Mouse (Mus musculus): ENCODE data around the gene Skint5. TPM values are rescaled to one million over a fixed set of nuclear protein-coding genes. Genes with fewer than 3 reads are reported as not detected.
"Not testable (repeated sequence)": the region's sequence is repeated elsewhere in the genome, so short reads cannot be mapped to it uniquely, and the experiment has no call there.

Gene Skint5
- polyA plus RNA-seq (2014; fragmentation: Nextera tagmentation; extraction: Ambion mirVana) = not detected in 2 replicates

DNA sequence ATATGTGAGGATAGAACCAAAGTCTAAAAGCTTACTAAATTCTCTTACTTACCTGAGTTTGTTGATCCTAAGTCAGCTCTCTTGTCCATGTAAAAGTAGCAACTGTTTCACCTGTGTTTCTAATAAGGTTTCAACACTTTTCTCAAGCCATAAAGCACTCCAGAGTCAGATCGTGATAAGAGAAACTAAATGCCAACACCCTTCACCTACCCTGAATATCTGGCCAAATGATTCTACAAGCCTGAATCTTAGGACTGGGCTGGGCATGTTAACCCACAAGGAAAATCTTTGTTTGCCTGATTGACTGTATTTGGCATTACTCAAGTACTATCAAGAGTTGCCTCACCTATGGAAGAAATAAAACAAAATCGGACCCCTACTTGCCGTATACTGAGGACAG lies at the start of gene Skint5:
Skint5 (minus strand) TSS at position 101 of the 400 bp plus-strand sequence.
- WGBS = 93% methylated on average over 3 of the region's 3 CpGs
- Histone ChIP-seq H3K27ac (ENCODE audit: low read depth, low read length) (no peak within 1 kb of the TSS), H3K36me3 (ENCODE audit: control insufficient read depth, insufficient read depth, low read length) (no peaks in the 10 kb centered on the region)

DNA sequence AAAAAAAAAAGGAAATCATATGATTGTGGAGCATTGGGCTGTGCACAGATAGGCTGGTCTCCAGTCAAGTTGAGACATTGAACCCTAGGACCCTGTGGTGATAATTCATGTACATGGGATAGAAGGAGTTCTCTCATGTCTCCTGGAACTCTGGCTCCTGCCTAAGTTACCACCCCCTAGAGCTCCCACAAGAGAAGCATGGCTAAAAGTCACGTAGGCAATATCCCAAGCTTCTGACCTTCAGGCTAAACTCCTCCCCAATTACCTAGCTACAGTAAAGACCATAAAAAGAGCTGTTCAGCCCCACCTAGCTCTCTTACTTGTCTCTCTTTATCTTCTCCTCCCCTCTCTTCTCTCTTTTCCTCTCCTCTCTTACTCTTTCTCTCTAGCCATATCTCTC lies 42.0 kb downstream of the Skint5 start:
- no peak overlapping the region for H3K9ac ChIP-seq (replicated peaks; ENCODE audit: low read depth, low read length)
- 56% methylated on average over 1 of the region's 1 CpGs for WGBS
- H3K27me3 ChIP-seq (ENCODE audit: control insufficient read depth, insufficient read depth, low read length) = no peaks in the 10 kb centered on the region
- H3K4me2 ChIP-seq (ENCODE audit: low read depth, low read length) = no peak overlapping the region
- no peak for ATAC-seq (ENCODE audit: low read depth)
- H3K9me3 ChIP-seq (ENCODE audit: control insufficient read depth, low read length) = 0 out of 2 replicates have a peak, but pooled peaks cover 4% of the 10 kb centered on the region
- H3K27ac ChIP-seq (ENCODE audit: low read depth, low read length) = no peak overlapping the region
- no peak overlapping the region for H3K4me3 ChIP-seq (ENCODE audit: low read depth, low read length)
- H3K36me3 ChIP-seq (ENCODE audit: control insufficient read depth, insufficient read depth, low read length) = no peaks in the 10 kb centered on the region
- no peaks in the 10 kb centered on the region for H3K4me1 ChIP-seq (ENCODE audit: control insufficient read depth, insufficient read depth, low read length)

More for the DNA sequence above, at the start of gene Skint5:
- no peaks in the 10 kb centered on the region for H3K4me1 ChIP-seq (ENCODE audit: control insufficient read depth, insufficient read depth, low read length)
- no peak within 1 kb of the TSS for H3K4me2 ChIP-seq (ENCODE audit: low read depth, low read length)
- ATAC-seq (ENCODE audit: low read depth) = no peak
- H3K27me3 ChIP-seq (ENCODE audit: control insufficient read depth, insufficient read depth, low read length) = no peaks in the 10 kb centered on the region
- H3K9ac ChIP-seq (replicated peaks; ENCODE audit: low read depth, low read length) = no peak within 1 kb of the TSS
- H3K9me3 ChIP-seq (ENCODE audit: control insufficient read depth, low read length) = no peaks in the 10 kb centered on the region
- H3K4me3 ChIP-seq (ENCODE audit: low read depth, low read length) = no peak within 1 kb of the TSS

DNA sequence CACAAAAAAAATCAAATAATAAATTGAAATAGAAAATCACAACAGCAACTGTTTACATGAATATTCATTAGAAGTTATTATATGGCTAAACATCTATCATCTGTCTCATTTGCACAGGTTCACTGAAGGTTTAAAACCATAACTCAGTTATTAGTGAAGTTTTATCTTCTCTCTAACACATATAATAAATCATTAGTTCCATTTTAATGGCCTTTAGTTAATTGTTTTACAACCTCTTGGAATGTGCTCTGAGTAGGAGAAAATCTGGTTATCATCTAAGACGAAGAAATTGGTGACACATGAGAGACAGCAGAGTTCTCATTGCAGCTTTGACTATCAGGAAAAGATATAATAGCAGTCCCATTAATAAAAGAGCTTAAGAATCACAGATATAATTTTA lies 235.1 kb downstream of the Skint5 start:
- Histone ChIP-seq H3K4me2 (ENCODE audit: low read depth, low read length) (no peak overlapping the region), H3K4me3 (ENCODE audit: low read depth, low read length) (no peak overlapping the region), H3K9ac (replicated peaks; ENCODE audit: low read depth, low read length) (no peak overlapping the region), H3K9me3 (ENCODE audit: control insufficient read depth, low read length) (no peaks in the 10 kb centered on the region; the same call in 1 of the 2 replicates), H3K27me3 (ENCODE audit: control insufficient read depth, insufficient read depth, low read length) (no peaks in the 10 kb centered on the region), H3K4me1 (ENCODE audit: control insufficient read depth, insufficient read depth, low read length) (no peaks in the 10 kb centered on the region), H3K27ac (ENCODE audit: low read depth, low read length) (no peak overlapping the region), H3K36me3 (ENCODE audit: control insufficient read depth, insufficient read depth, low read length) (no peaks in the 10 kb centered on the region)
- whole genome bisulfite sequencing = 75% methylated on average over 1 of the region's 1 CpGs
- ATAC-seq (ENCODE audit: low read depth) = no peak

DNA sequence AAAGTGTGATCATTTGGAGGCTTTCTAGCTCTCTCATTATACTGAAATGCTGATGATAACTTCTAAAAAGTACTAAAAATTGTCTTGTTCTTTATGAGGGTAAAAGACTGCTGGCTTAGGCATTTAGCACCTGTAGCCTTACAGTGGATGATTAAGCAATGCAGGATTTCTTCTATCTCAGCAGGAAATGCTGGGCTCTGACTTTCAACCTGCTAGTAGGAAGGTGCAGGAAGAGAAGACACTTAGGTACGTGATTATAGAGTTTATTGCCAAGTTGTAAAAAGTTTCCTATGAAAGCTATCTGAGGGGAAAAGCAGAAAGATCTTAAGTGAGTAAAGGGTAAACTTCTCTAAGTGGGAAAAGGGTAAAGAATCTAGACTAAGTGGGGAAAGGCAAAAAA lies 235.6 kb downstream of the Skint5 start:
- H3K9me3 ChIP-seq (ENCODE audit: control insufficient read depth, low read length) = no peaks in the 10 kb centered on the region; the same call in 1 of the 2 replicates
- H3K4me1 ChIP-seq (ENCODE audit: control insufficient read depth, insufficient read depth, low read length) = no peaks in the 10 kb centered on the region
- H3K4me3 ChIP-seq (ENCODE audit: low read depth, low read length) = no peak overlapping the region
- no peaks in the 10 kb centered on the region for H3K36me3 ChIP-seq (ENCODE audit: control insufficient read depth, insufficient read depth, low read length)
- ATAC-seq (ENCODE audit: low read depth) = no peak
- H3K27ac ChIP-seq (ENCODE audit: low read depth, low read length) = no peak overlapping the region
- H3K4me2 ChIP-seq (ENCODE audit: low read depth, low read length) = no peak overlapping the region
- no peaks in the 10 kb centered on the region for H3K27me3 ChIP-seq (ENCODE audit: control insufficient read depth, insufficient read depth, low read length)
- no peak overlapping the region for H3K9ac ChIP-seq (replicated peaks; ENCODE audit: low read depth, low read length)
- WGBS = 66% methylated on average over 1 of the region's 1 CpGs

DNA sequence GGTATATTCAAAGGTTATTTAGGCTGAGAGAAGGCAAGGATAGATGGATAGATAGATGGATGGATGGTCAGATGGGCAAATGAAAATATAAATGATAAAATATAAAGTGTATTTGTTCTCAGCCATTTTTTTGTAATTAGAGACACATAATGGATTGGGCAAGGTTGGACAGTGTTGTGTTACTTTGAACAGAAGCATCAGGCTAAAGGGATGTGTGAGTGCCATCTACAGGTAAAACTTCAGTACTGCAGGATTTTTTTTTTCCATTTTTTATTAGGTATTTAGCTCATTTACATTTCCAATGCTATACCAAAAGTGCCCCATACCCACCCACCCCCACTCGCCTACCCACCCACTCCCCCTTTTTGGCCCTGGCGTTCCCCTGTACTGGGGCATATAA lies 551.1 kb downstream of the Skint5 start:
- not testable (repeated sequence) for H3K4me1 ChIP-seq (ENCODE audit: control insufficient read depth, insufficient read depth, low read length); H3K27ac ChIP-seq (ENCODE audit: low read depth, low read length); ATAC-seq (ENCODE audit: low read depth); H3K27me3 ChIP-seq (ENCODE audit: control insufficient read depth, insufficient read depth, low read length); H3K4me3 ChIP-seq (ENCODE audit: low read depth, low read length); H3K9me3 ChIP-seq (ENCODE audit: control insufficient read depth, low read length); H3K36me3 ChIP-seq (ENCODE audit: control insufficient read depth, insufficient read depth, low read length); H3K4me2 ChIP-seq (ENCODE audit: low read depth, low read length); H3K9ac ChIP-seq (replicated peaks; ENCODE audit: low read depth, low read length)
- 59% methylated on average over 2 of the region's 2 CpGs for WGBS

Other genes with a start within 250 kb of the Skint5 start
- not detected in 2 replicates for gene Skint11, start 163.9 kb upstream of the Skint5 start, polyA plus RNA-seq (2014; fragmentation: Nextera tagmentation; extraction: Ambion mirVana)